Mouse (Mus musculus) embryonic stem cell, embryonic (primary cell): Measurements from ENCODE around the gene Atxn3.

Experiments
- CTCF ChIA-PET, 4 experiments: fragments of 300-600 bp in 2 of 4; fragments of 350-600 bp in 2 of 4; sonication (Branson Sonifier 250); formaldehyde crosslinking; loops; one replicate each; lab custom pipeline; 2022; ENCODE audit warnings: inconsistent platforms in 2 of 4; lab: Charles Lee
- POLR2A ChIA-PET, 4 experiments: fragments of 300-600 bp in 2 of 4; fragments of 350-600 bp in 2 of 4; sonication (Branson Sonifier 250); formaldehyde crosslinking; loops; one replicate each; lab custom pipeline; 2022; ENCODE audit warnings: antibody characterized with exemption in 4 of 4, inconsistent platforms in 1 of 4; lab: Charles Lee

The Atxn3 gene

DNA sequence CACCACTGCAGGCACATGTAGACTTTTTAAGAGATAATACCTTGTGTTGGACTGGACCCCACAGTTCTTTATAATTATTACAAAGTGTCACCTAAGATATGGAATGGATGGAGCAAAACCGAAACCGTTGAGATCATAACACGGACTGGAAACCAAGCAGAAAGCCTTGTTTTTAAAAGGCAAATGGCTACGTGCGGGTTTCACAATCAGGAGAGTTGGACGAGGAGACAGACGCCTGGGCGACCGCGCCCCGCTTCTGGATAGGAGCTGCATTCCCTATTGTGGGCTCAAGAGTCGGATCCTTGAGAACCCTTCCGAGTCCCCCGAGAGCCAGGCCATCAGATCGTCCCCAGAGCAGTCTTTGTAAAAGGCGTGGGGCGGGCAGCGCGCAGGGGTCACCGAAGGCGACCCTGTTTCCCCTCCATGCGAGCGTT, 17.1 kb upstream of the Atxn3 start:
- POLR2A ChIA-PET = interaction anchor here (0.6 to 6.9 kb wide), 50 partner anchors 9 to 1074 kb away, joined by 3 to 172 read pairs (median 4); partner anchors contain the start of genes Atxn3 (in 3 of the 4), Trip11 (in 3 of the 4), Fbln5 (in 1 of the 4) and Lgmn (in 1 of the 4)
- CTCF ChIA-PET = interaction anchor here in 3 of 4 experiments (0.6 to 1.1 kb wide), 4 partner anchors 10 to 1393 kb away, joined by 3 to 4 read pairs (median 3); partner anchors contain the start of gene Atxn3 (in 1 of the 3)

DNA sequence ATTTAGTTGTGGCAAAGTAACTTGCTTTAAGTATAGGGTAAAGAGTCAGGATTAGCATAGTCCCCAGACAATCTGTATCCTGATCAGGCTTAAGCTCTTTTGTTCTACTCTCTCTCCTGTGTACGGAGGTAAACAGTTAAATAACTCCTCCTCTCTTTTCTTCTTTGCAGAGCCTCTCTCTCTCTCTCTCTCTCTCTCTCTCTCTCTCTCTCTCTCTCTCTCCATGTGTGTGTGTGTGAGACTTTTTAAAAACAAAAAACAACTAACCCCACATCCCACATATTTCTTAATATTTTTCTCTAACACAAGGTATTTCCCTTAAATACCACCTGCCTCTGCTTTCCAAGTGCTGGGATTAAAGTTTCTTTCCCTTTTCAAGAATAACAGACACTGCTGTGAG, 16.5 kb upstream of the Atxn3 start:
- CTCF ChIA-PET = interaction anchor here in 3 of 4 experiments (0.7 to 1.7 kb wide), 4 partner anchors 10 to 728 kb away, joined by 3 to 12 read pairs (median 4); no protein-coding TSS in a partner anchor
- POLR2A ChIA-PET = interaction anchor here in 3 of 4 experiments (0.6 to 6.9 kb wide), 17 partner anchors 9 to 891 kb away, joined by 3 to 172 read pairs (median 4); partner anchors contain the start of genes Atxn3 (in 2 of the 3), Moap1 (in 1 of the 3), Ppp4r3a (in 1 of the 3) and Tmem251 (in 1 of the 3)

DNA sequence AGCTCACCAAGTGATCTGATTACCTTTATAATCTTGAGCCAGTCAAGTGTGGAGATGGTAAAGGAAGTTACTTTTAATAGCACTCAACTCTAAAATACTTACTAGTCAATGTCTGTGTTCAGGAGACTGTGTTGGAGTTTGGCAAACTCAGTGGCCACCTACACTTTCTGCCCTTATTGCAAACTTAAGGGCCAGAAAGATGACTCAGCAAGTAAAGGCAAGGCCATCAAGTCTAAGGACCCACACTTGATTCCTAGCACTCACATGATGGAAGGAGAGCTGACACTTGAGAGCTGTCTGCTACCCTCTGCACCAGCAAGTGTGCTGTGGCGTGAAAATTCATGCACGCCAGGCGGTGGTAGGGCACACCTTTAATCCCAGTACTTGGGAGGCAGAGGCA, 14.2 kb upstream of the Atxn3 start:
- ChIA-PET POLR2A (interaction anchor here in 3 of 4 experiments (0.8 to 6.9 kb wide), 7 partner anchors 11 to 896 kb away, joined by 3 to 172 read pairs (median 5); partner anchors contain the start of gene Atxn3 (in 2 of the 3)), CTCF (no interaction called here)

DNA sequence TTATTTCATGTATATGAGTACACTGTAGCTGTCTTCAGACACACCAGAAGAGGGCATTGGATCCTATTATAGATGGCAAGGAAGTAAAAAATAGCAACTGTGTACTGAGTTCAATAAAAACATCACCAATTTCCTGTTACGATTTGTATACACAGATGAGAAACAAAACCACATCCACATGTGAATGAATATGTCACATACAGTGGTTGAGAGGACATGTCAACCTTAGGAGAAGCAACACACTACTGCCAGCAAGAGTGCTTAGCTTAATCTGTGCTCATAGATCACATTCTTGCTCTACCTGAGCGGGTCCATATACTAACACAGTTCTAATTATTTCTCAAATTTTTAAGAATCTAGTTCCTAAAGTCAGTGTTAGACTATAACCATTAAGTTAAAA, 13.3 kb upstream of the Atxn3 start:
- CTCF ChIA-PET = no interaction called here
- POLR2A ChIA-PET = interaction anchor here in 1 of 4 experiments (6.9 kb wide), 1 partner anchor 10 kb away, joined by 172 read pairs; the partner anchor contains the start of gene Atxn3

DNA sequence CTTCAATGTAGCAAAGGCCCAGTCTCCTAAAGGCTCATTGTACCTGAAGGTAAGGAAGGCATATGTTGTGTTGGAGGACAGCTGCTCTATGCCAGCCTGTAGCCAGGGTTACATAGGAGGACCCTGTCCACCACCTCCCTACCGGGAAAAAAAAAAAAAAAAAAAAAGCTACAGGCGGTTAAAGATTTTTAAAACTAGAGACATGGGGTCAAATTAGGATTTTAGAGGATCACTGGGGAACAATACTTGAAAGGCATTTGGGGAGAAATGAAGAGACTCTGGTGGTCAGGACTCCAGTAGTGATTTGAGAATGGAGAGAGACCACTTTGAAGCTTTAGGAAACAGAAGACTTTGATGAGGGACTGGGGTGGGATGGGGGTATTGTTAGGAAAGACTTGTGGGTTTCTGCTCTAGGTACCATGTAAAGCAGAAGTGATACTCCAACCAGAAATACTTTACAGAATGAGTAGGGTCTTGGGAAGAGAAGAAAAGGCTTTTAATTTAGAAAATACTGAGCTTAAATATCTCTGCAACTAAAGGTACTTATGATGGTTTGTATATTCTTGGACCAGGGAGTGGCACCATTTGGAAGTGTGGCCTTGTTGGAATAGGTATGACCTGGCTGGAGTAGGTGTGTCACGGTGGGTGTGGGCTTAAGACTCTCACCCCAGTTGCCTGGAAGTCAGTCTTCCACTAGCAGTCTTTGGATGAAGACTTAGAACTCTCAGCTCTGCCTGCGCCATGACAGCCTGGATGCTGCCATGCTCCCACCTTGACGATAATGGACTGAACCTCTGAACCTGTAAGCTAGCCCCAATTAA, 1.1 kb upstream of the Atxn3 start:
- ChIA-PET POLR2A (interaction anchor here (0.6 to 11.7 kb wide), 29 partner anchors 10 to 1035 kb away, joined by 3 to 172 read pairs (median 5); partner anchors contain the start of genes Cpsf2 (in 3 of the 4) and Trip11 (in 2 of the 4)), CTCF (interaction anchor here in 3 of 4 experiments (0.6 to 1.5 kb wide), 4 partner anchors 10 to 878 kb away, joined by 3 to 4 read pairs (median 3); no protein-coding TSS in a partner anchor)

DNA sequence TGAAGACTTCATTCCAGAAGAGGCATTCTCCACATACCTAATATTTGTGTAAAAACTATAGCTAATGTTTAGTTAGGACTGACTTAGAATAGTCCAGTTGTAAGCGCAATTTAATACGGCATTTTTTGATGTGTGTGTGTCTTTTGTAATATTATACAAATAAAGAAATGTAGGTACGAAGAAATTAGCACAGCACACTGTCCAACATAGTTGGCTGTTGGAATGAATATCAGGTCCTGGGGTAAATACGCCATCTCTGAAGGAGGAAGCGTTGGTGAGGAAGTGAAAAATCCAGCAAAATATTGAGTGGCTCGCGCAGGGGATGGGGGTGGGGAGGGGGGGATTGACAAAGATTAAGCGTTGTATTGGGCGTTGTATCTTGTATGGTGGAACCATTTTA, 510 bp upstream of the Atxn3 start:
- ChIA-PET POLR2A (interaction anchor here (0.6 to 11.7 kb wide), 28 partner anchors 9 to 880 kb away, joined by 3 to 172 read pairs (median 5); partner anchors contain the start of genes Cpsf2 (in 3 of the 4), Trip11 (in 2 of the 4), Golga5 (in 1 of the 4) and Lgmn (in 1 of the 4)), CTCF (interaction anchor here in 3 of 4 experiments (0.6 to 1.5 kb wide), 5 partner anchors 11 to 429 kb away, joined by 3 to 8 read pairs (median 3); partner anchors contain the start of gene Cpsf2 (in 1 of the 3))

DNA sequence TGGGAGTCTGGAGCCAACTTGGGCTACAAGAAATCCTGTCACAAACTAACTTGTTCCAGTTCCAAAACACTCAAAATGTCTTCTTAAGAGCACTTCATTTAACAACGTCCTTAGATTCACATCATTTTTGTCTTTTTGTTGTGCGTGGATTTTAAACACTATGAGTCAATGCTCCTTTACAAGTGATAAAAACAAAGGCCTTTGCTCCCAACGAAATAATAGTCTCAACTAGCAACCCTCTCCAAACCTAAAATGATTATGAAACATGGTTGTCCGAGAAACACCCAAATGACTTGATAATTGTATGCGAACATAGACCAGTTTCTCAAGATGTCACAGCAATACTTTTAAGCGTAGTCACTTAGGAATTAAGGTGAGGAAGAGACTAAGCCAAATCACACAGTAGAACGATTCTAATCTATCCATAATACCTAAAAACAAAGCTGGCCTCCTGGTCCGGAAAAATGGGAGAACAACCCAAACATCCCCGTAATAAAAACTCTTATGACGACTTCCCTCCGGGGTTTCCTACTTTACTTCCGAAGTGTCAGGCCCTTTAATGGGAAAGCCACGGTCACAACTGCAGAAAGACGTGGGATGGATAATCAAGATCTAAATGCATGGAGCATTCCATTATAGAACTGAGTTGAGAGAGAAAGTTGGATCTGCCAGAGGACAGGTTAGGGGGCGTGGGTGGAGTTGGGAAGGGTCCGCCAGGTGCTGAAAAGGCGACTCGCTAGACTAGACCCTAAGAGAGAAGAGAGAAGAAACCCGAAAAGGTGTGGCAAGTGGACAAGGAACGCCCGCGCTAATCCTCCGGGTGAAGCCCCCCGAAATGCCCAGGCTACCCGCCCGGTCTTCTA, 736 bp downstream of the Atxn3 start:
- CTCF ChIA-PET = interaction anchor here in 1 of 4 experiments (1.0 kb wide), 2 partner anchors 18 to 24 kb away, joined by 3 read pairs; partner anchors contain the start of gene Cpsf2
- POLR2A ChIA-PET = interaction anchor here (0.6 to 11.7 kb wide), 20 partner anchors 8 to 879 kb away, joined by 3 to 172 read pairs (median 6); partner anchors contain the start of genes Cpsf2 (in 3 of the 4), Trip11 (in 3 of the 4), Golga5 (in 1 of the 4) and Lgmn (in 1 of the 4)

DNA sequence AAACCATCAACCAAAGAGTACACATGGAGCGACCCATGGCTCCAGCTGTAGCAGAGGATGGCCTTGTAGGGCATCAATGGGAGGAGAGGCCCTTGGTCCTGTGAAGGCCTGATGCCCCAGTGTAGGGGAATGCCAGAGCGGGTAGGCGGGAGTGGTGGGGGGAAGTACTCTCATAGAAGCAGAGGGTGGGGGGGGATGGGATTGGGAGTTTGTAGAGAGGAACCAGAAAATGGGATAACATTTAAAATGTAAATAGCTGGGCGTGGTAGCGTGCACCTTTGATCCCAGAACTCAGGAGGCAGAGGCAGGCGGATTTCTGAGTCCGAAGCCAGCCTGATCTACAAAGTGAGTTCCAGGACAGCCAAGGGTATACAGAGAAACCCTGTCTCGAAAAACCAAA, 2.2 kb downstream of the Atxn3 start:
- ChIA-PET CTCF (interaction anchor here in 1 of 4 experiments (0.5 kb wide), 1 partner anchor 512 kb away, joined by 5 read pairs; no protein-coding TSS in a partner anchor), POLR2A (interaction anchor here in 3 of 4 experiments (0.7 to 11.7 kb wide), 8 partner anchors 9 to 484 kb away, joined by 3 to 172 read pairs (median 4); partner anchors contain the start of genes Cpsf2 (in 2 of the 3) and Lgmn (in 1 of the 3))

DNA sequence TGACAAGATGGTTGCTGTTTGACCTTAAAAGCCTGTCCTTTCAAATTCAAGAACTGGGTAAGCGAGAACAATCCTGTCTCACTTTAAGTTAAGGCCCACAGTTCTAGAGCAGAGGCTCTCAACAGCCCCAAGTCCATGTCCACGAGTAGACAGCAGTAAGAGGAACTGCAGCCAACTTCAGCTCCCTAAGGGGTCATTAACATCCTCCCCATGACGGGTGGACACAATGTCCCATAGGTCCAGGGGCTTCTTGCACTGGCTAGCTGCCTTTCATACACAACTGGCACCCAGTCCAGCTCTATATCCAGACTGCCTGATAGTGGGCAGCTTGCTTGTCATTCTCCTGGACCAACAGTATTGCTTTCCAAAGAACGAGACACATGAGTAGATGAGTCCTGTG, 9.2 kb downstream of the Atxn3 start:
- POLR2A ChIA-PET = interaction anchor here in 3 of 4 experiments (0.6 to 4.2 kb wide), 9 partner anchors 9 to 130 kb away, joined by 3 to 22 read pairs (median 4); partner anchors contain the start of genes Atxn3 (in 2 of the 3), Fbln5 (in 1 of the 3) and Trip11 (in 1 of the 3)
- CTCF ChIA-PET = no interaction called here

DNA sequence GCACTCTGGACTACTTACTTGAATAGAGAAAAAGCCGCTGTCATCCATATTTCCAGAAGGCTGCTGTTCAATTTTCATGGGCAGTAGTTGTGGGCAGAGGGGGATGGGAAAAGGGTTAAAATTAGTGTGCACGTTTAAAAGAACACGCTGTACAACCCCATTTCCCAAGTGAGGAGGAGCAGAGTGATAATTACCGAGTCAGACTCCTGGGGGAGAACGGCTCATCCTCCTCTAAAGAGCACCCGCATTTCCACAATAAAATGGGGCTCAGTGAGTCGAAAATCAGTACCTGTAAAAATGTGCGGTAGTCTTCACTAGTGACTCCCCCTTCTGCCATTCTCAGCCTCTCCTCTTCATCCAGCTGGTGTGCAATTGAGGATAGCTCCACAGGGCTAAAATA, 10.1 kb downstream of the Atxn3 start:
- ChIA-PET POLR2A (interaction anchor here in 1 of 4 experiments (1.0 to 4.2 kb wide), 5 partner anchors 10 to 41 kb away, joined by 3 to 22 read pairs (median 3); partner anchors contain the start of genes Atxn3 and Cpsf2), CTCF (no interaction called here)

DNA sequence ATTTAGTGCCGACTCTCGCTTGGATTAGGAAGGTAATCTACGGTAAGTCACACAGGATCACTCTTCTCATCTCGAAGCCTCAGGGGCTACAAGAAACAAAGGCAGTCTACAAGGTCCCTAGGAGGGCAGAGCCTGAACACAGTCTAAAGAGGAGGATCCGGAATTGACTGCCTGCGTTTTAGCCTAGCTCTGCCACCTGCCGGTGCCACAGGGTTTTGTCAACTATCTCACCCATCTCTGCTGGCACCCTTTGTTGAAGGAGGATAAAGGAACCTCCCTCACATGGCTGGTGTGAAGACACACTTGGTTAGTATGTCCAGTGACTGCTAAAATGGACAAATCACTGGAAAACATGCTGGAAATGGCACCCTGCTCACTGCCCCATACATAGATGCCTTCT, 20.5 kb downstream of the Atxn3 start:
- CTCF ChIA-PET = interaction anchor here in 3 of 4 experiments (0.5 to 1.4 kb wide), 8 partner anchors 10 to 449 kb away, joined by 3 to 5 read pairs (median 4); partner anchors contain the start of gene Tc2n (in 1 of the 3)
- POLR2A ChIA-PET = interaction anchor here in 2 of 4 experiments (0.6 to 2.3 kb wide), 15 partner anchors 10 to 1482 kb away, joined by 3 to 9 read pairs (median 4); partner anchors contain the start of genes Trip11 (in 2 of the 2), Atxn3 (in 1 of the 2) and Cpsf2 (in 1 of the 2)

DNA sequence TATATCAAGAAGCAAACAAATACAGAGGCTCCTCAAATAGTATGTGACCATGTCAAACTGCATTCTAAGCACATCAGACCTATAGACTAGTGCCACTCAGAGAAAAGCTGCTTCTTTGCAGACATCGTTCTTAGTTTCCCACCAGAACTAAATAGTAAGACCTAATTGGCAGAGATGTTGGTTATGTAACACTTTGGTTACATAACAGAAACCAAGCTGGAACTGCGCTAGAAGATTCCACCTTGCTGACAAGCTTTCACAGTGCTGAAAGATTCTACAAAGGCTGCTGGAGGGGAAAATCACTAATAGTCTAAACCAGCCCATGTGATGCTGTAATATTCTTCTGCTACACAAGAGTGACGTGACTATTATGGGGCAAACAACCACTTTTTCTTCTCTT, 22.8 kb downstream of the Atxn3 start:
- POLR2A ChIA-PET = interaction anchor here in 1 of 4 experiments (1.0 to 2.0 kb wide), 6 partner anchors 11 to 41 kb away, joined by 3 to 8 read pairs (median 4); partner anchors contain the start of genes Cpsf2 and Trip11

DNA sequence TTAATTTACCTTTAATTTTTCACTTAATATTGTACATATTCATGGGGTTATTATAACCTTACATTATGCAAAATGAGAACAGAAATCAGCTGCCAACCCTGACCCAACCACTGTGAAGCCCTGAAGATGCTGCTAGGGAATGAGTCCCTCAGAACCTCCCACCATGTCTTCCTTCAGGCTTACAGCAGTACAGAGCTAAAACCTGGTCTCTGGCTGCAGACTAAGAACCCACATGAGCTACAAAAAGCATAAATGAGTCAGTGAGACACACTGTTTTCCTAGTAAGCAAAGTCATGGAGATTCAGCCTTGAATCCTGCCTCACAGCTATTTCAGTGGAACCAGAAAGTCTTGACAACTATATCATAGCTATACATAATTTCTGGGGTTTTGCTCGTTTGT, 29.6 kb downstream of the Atxn3 start:
- POLR2A ChIA-PET = interaction anchor here in 2 of 4 experiments (1.0 to 2.6 kb wide), 8 partner anchors 9 to 23 kb away, joined by 3 to 10 read pairs (median 4); partner anchors contain the start of gene Trip11 (in 2 of the 2)

More for the DNA sequence above, 22.8 kb downstream of the Atxn3 start:
- CTCF ChIA-PET = interaction anchor here in 1 of 4 experiments (0.6 kb wide), 1 partner anchor 23 kb away, joined by 4 read pairs; no protein-coding TSS in a partner anchor

DNA sequence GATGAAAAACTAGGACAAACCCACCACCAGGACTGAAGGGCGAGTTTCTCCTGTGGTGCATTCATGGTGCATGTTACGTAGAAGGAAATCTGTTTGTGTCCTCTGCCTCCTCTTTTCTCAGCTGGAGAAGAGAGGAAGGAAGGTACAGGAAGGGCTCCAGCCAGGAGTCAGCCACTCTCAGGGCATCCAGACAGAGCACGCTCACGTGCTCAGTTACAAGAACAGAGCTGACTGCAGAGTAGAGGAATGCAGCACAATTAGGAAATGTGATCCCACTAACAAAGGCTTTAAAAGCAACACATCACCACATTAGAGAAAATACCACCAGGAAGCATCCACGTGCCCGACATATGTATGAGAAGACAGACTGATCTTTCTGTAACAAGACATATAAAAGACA, 35.7 kb downstream of the Atxn3 start:
- ChIA-PET POLR2A (interaction anchor here (0.6 to 5.2 kb wide), 11 partner anchors 9 to 61 kb away, joined by 3 to 36 read pairs (median 5); partner anchors contain the start of genes Trip11 (in 3 of the 4) and Atxn3 (in 1 of the 4)), CTCF (interaction anchor here in 1 of 4 experiments (0.5 kb wide), 1 partner anchor 9 kb away, joined by 3 read pairs; the partner anchor contains the start of gene Trip11)

More for the DNA sequence above, 29.6 kb downstream of the Atxn3 start:
- CTCF ChIA-PET = no interaction called here

DNA sequence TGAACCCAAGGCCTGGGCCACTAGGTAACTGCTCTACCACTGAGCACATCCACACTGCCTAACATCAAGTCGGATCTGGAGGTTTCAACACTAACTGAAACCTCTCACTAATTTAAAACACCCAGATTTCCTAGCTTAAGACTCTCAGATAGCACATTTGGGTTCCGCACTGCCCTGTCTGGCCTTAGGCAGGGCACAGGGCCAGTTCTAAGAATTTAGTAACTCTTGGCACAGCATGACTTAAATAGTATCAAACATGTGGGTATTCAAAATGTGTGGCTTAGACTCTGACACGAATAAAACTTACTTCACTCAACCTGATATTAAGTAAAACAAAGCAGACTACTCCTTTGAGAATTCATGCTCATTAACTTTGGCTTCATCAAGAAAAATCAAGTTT, 38.2 kb downstream of the Atxn3 start:
- ChIA-PET POLR2A (interaction anchor here in 1 of 4 experiments (1.4 to 2.2 kb wide), 2 partner anchors 18 to 40 kb away, joined by 4 to 5 read pairs; no protein-coding TSS in a partner anchor), CTCF (no interaction called here)

DNA sequence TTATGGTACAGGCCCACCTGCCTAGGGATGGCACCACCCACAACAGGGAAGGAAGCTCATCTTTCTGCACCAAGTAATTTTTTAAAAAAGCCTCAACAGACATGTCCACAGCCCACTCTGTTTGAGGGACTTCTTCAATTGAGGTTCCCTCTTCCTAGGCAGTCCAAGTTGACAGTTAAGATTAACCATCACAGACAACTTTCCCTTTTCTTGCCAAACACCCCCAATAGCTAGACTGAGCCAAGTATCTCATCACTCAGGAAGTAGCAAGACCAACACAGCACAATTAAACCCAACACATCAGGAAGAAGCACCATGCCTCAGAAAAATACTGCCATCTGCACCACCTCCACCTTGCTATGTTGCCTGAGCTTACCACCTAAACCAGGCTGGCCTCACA, 40.9 kb downstream of the Atxn3 start:
- ChIA-PET CTCF (no interaction called here), POLR2A (interaction anchor here in 3 of 4 experiments (0.6 to 2.3 kb wide), 9 partner anchors 8 to 835 kb away, joined by 3 to 8 read pairs (median 4); partner anchors contain the start of gene Cpsf2 (in 1 of the 3))
